Mouse (Mus musculus) midbrain, embryonic 14.5 days (tissue): ENCODE measurements around the gene Slc30a2. TPM values are rescaled to one million over a fixed set of nuclear protein-coding genes. Genes with fewer than 3 reads are reported as not detected.

ENCODE experiments used
- ATAC-seq: fragments of 200-750 bp; cut with Nextera tagmentation; 2 replicates; pipeline ENCODE4 v1.8.0; 2017; ENCODE audit warnings: moderate number of reproducible peaks, moderate library complexity; ENCODE audit not compliant: low FRiP score, low TSS enrichment
- DNase-seq: peaks from one replicate; pipeline ENCODE4 v3.0.0-alpha.2; 2015
- H3K27ac ChIP-seq: fragments of 300-500 bp; sonication (generic); replicated peaks from 2 replicates; pipeline ENCODE4 v1.5.1; 2014; ENCODE audit warnings: mild to moderate bottlenecking, low read depth, low read length, moderate library complexity
- H3K27me3 ChIP-seq: fragments of 300-500 bp; sonication (generic); 2 replicates; pipeline ENCODE4 v1.6.1; 2014; ENCODE audit warnings: low read length, control low read depth, mixed read lengths; ENCODE audit not compliant: control insufficient read depth, insufficient read depth
- H3K36me3 ChIP-seq: fragments of 300-500 bp; sonication (generic); 2 replicates; pipeline ENCODE4 v1.6.1; 2014; ENCODE audit warnings: low read length, control low read depth; ENCODE audit not compliant: control insufficient read depth, insufficient read depth
- H3K4me1 ChIP-seq: fragments of 300-500 bp; sonication (generic); 2 replicates; pipeline ENCODE4 v1.6.1; 2014; ENCODE audit warnings: mild to moderate bottlenecking, antibody characterized with exemption, low read length, control low read depth; ENCODE audit not compliant: control insufficient read depth, insufficient read depth
- H3K4me2 ChIP-seq: fragments of 300-500 bp; sonication (generic); 2 replicates; pipeline ENCODE4 v1.6.1; 2014; ENCODE audit warnings: mild to moderate bottlenecking, low read length, moderate library complexity
- H3K4me3 ChIP-seq: fragments of 300-500 bp; sonication (generic); replicated peaks from 2 replicates; pipeline ENCODE4 v1.5.1; 2014; ENCODE audit warnings: low read depth, low read length
- H3K9ac ChIP-seq: fragments of 300-500 bp; sonication (generic); replicated peaks from 2 replicates; pipeline ENCODE4 v1.6.1; 2014; ENCODE audit warnings: mild to moderate bottlenecking, low read length, moderate library complexity
- H3K9me3 ChIP-seq: fragments of 300-500 bp; sonication (generic); 2 replicates; pipeline ENCODE4 v1.6.1; 2016; ENCODE audit warnings: low read length, control low read depth, mixed read lengths; ENCODE audit not compliant: control insufficient read depth
- WGBS: fragments of 180-500 bp; shearing (Covaris S2); extraction: QIAGEN DNeasy Blood & Tissue Kit; methylation state at CpG from one replicate; pipeline ENCODE4 v1.1.7; 2014; 5-methylcytosine and 5-hydroxymethylcytosine counted together
- polyA plus RNA-seq: library from polyadenylated mRNA; unstranded; fragments of >200 nt; fragmentation: Nextera tagmentation; extraction: Ambion mirVana; gene quantifications from 2 replicates; pipeline ENCODE4 v1.2.1, GENCODE M21; 2014

The Slc30a2 gene
- polyA plus RNA-seq, 1 experiment from 2014 or later: not detected

GRCm38 (mm10) chr4:134393026-134393425, 50.0 kb downstream of the Slc30a2 start:
- no peak overlapping the region for H3K27ac ChIP-seq
- no peak overlapping the region for H3K9ac ChIP-seq
- H3K4me1 ChIP-seq: peaks cover 11% of the 10 kb centered on the region
- 0 out of 2 replicates have a peak, but pooled peaks have one; percentile 41 for ATAC-seq
- H3K4me3 ChIP-seq: no peak overlapping the region
- H3K27me3 ChIP-seq: no peaks in the 10 kb centered on the region
- no peaks in the 10 kb centered on the region for H3K36me3 ChIP-seq
- H3K9me3 ChIP-seq: no peaks in the 10 kb centered on the region
- WGBS: 21% methylated on average over 12 of the region's 12 CpGs
- H3K4me2 ChIP-seq: no peak overlapping the region
- DNase-seq: peak; percentile 69

GRCm38 (mm10) chr4:134395142-134395541, 52.2 kb downstream of the Slc30a2 start:
- no peak overlapping the region for H3K27ac ChIP-seq
- no peak overlapping the region for H3K9ac ChIP-seq
- H3K4me1 ChIP-seq: peaks cover 12% of the 10 kb centered on the region
- H3K4me2 ChIP-seq: peak overlapping the region; percentile 62
- H3K27me3 ChIP-seq: no peaks in the 10 kb centered on the region
- no peaks in the 10 kb centered on the region for H3K36me3 ChIP-seq
- no peaks in the 10 kb centered on the region for H3K9me3 ChIP-seq
- ATAC-seq (no peak), DNase-seq (no peak)
- 94% methylated on average over 7 of the region's 7 CpGs for WGBS
- no peak overlapping the region for H3K4me3 ChIP-seq

DNA sequence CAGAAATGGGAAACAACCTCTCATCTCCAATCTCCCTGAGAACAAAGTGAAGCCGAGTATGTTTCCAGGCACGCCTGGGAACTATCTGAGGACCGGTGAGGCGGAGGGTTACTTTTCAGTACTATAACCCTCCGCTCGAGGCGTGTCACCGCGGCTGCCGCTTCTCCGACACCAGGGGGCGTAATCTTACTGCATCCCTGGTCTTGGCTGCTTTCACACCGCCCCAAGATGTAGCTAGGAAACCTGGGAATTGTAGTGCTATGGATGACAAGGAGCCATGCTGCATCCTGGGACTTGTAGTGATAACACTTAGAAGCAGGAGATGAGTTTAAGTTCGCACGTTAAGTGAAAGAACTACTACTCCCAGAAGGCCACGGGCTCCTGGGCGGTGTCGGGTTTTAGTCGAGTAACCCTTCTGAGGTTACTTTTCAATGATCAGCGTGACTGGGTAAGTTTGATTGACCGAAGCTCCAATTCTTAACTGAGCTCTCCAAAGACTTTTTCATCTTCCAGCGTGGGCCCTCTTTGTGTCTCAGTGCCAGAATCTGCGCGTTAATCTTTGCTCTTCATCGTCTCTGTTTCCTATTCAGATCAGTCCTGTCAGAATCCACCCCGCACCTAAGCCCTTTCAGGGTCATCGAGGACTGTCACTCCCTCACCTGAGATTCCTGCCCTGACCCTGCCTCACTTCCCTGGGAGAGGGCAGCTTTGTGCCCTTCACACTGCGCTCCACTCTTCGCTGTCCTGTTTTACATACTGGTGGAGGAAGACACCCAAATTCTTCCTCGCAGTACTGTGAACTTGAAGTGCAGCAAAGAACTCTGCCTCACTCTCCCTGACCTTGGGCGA, 53.2 kb downstream of the Slc30a2 start, which contains the start of gene Pafah2:
TSS of gene Pafah2 (plus strand) at position 344 of the 849 bp plus-strand sequence.
- Histone ChIP-seq H3K36me3 (no peaks in the 10 kb centered on the region), H3K9me3 (no peaks in the 10 kb centered on the region), H3K27ac (peak within 1 kb of the TSS; percentile 81), H3K27me3 (no peaks in the 10 kb centered on the region), H3K4me1 (peaks cover 22% of the 10 kb centered on the region), H3K4me2 (peak within 1 kb of the TSS; percentile 75), H3K9ac (peak within 1 kb of the TSS; percentile 42), H3K4me3 (peak within 1 kb of the TSS; percentile 38)
- DNase-seq (peak; percentile 99), ATAC-seq (peak; percentile 96)
- 1% methylated on average over 31 of the region's 31 CpGs for WGBS

GRCm38 (mm10) chr4:134397121-134397520, 54.1 kb downstream of the Slc30a2 start:
- DNase-seq (no peak), ATAC-seq (no peak)
- Histone ChIP-seq H3K27ac (no peak overlapping the region), H3K4me1 (peaks cover 31% of the 10 kb centered on the region), H3K4me3 (0 out of 2 replicates have a peak overlapping the region, but pooled peaks have one; percentile 7), H3K36me3 (no peaks in the 10 kb centered on the region), H3K9ac (no peak overlapping the region; the same call in 1 of the 2 replicates), H3K4me2 (peak overlapping the region; percentile 75), H3K9me3 (no peaks in the 10 kb centered on the region), H3K27me3 (no peaks in the 10 kb centered on the region)
- 31% methylated on average over 7 of the region's 7 CpGs for whole genome bisulfite sequencing

DNA sequence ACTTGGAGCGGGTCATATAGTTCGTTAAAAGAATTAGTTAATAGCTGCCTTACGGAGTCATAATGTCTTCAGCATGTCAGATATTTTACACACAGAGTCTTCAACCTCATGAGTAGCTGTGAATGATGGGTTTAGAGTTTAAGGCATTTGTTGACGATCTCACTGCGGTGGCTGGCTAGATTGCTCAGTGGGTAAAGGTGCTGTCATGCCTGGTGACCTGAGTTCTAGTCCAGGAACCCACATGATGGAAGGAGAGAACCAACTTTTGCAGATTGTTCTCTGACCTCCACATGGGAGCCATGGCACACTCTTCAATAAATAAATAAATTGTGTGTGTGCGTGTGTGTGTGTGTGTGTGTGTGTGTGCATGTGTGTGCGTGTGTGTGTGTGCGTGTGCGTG, 54.8 kb downstream of the Slc30a2 start:
- no peak overlapping the region for H3K4me3 ChIP-seq
- H3K27ac ChIP-seq: no peak overlapping the region
- no peaks in the 10 kb centered on the region for H3K27me3 ChIP-seq
- H3K4me2 ChIP-seq: peak overlapping the region; percentile 75; the same call in 1 of the 2 replicates
- WGBS: 90% methylated on average over 9 of the region's 9 CpGs
- H3K4me1 ChIP-seq: peaks cover 32% of the 10 kb centered on the region
- no peaks in the 10 kb centered on the region for H3K36me3 ChIP-seq
- no peak overlapping the region for H3K9ac ChIP-seq
- DNase-seq (no peak), ATAC-seq (no peak)
- no peaks in the 10 kb centered on the region for H3K9me3 ChIP-seq

DNA sequence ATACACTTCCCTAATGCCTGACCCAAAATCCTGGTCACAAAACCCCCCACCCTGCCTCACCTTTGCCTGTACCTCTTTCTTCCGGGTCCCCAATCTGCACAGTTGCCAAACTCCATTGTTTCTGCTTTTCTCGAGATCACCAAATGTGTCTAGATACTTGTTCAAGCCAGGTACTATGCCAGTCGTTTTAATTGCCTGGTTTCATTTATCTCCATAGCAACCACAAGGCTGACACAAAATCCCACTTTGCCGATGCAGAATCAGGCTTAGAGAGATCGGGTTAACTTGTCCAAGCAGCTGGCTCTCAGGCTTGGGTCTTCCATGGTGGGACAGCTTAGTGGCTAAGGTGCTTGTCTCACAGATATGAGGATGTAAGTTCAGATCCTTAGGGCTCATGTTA, 57.2 kb downstream of the Slc30a2 start:
- no peak overlapping the region for H3K9ac ChIP-seq
- H3K4me2 ChIP-seq: peak overlapping the region; percentile 64
- ATAC-seq: no peak
- H3K27ac ChIP-seq: peak overlapping the region; percentile 80; the same call in 1 of the 2 replicates
- H3K27me3 ChIP-seq: no peaks in the 10 kb centered on the region
- peaks cover 35% of the 10 kb centered on the region for H3K4me1 ChIP-seq
- peak; percentile 65 for DNase-seq
- H3K36me3 ChIP-seq: no peaks in the 10 kb centered on the region
- H3K4me3 ChIP-seq: no peak overlapping the region
- no peaks in the 10 kb centered on the region for H3K9me3 ChIP-seq
- 25% methylated on average over 5 of the region's 5 CpGs for WGBS

GRCm38 (mm10) chr4:134401181-134401661, 58.2 kb downstream of the Slc30a2 start:
- peaks cover 31% of the 10 kb centered on the region for H3K4me1 ChIP-seq
- peak overlapping the region; percentile 35 for H3K4me3 ChIP-seq
- H3K9me3 ChIP-seq: no peaks in the 10 kb centered on the region
- H3K27ac ChIP-seq: peak overlapping the region; percentile 80
- peak overlapping the region; percentile 64 for H3K4me2 ChIP-seq
- WGBS: 4% methylated on average over 19 of the region's 19 CpGs
- peak overlapping the region; percentile 46; the same call in 1 of the 2 replicates for H3K9ac ChIP-seq
- peak; percentile 80 for DNase-seq
- H3K36me3 ChIP-seq: no peaks in the 10 kb centered on the region
- ATAC-seq: peak; percentile 73
- no peaks in the 10 kb centered on the region for H3K27me3 ChIP-seq

DNA sequence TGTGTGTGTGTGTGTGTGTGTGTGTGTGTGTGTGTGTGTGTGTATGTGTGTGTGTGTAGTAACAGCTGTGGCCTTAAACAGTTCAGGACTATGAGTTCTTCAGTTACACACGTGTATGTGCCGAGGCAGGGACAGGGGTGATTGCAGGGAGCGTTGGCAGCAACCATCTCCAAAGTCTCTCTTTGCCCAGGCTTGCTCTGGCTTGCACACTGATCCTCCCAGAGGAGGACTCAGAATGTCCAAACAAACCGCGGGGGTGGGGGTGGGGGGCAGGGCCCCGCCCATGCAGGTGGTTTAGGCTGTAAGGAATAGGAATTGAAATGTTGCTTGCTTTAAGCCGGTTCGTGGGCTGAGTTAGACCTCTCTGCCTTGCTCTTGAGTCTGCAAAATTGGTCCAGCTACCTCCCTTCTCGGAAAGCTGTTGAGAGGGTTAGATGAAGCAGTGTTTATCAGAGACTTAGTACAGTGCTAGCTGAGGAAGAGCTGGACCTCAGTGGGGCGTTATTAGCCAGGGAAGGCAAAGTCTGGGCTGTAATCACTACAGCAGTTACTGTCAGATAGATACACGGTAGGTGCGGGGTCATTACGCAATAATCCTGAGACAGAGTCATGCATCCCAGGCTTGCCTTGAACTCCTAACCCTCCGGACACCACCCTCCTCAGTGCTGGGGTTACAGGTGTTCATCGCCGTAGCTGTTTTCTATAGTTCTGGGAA, 59.0 kb downstream of the Slc30a2 start:
- Histone ChIP-seq H3K36me3 (no peaks in the 10 kb centered on the region), H3K4me3 (peak overlapping the region; percentile 35; the same call in 1 of the 2 replicates), H3K27ac (peak overlapping the region; percentile 80), H3K27me3 (no peaks in the 10 kb centered on the region), H3K4me2 (peak overlapping the region; percentile 64), H3K4me1 (peaks cover 30% of the 10 kb centered on the region), H3K9me3 (no peaks in the 10 kb centered on the region), H3K9ac (no peak overlapping the region; the same call in 1 of the 2 replicates)
- WGBS: 68% methylated on average over 16 of the region's 16 CpGs
- no peak for DNase-seq
- ATAC-seq: no peak
